Mouse (Mus musculus) liver, embryonic 16.5 days (tissue): ENCODE measurements at regions not wholly inside any gene's neighbourhood (a gene's known extent, or its start where the extent isn't known, plus 50 kb on each side); places are given as distances from the start of the nearest gene placed in this dataset.

Source experiments
- ATAC-seq: fragments of 200-750 bp; cut with Nextera tagmentation; 2 replicates; pipeline ENCODE4 v1.8.0; 2017; ENCODE audit warnings: low read depth, mild to moderate bottlenecking, moderate number of reproducible peaks, moderate library complexity
- H3K27ac ChIP-seq: fragments of 300-500 bp; sonication (generic); 2 replicates; pipeline ENCODE4 v1.5.1; 2014; ENCODE audit warnings: mild to moderate bottlenecking, low read length
- H3K27me3 ChIP-seq: fragments of 300-500 bp; sonication (generic); 2 replicates; pipeline ENCODE4 v1.6.1; 2014; ENCODE audit warnings: low read depth, low read length, mixed read lengths; ENCODE audit not compliant: control insufficient read depth, insufficient read depth
- H3K36me3 ChIP-seq: fragments of 300-500 bp; sonication (generic); 2 replicates; pipeline ENCODE4 v1.6.1; 2014; ENCODE audit warnings: mild to moderate bottlenecking; ENCODE audit not compliant: control insufficient read depth, insufficient read depth
- H3K4me1 ChIP-seq: fragments of 300-500 bp; sonication (generic); 2 replicates; pipeline ENCODE4 v1.6.1; 2014; ENCODE audit warnings: low read depth, low read length, mixed read lengths; ENCODE audit not compliant: control insufficient read depth
- H3K4me2 ChIP-seq: fragments of 300-500 bp; sonication (generic); 2 replicates; pipeline ENCODE4 v1.6.1; 2014; ENCODE audit warnings: low read depth, low read length, mixed read lengths
- H3K4me3 ChIP-seq: fragments of 300-500 bp; sonication (generic); 2 replicates; pipeline ENCODE4 v1.5.1; 2014; ENCODE audit warnings: low read depth, mild to moderate bottlenecking, low read length
- H3K9ac ChIP-seq: fragments of 300-500 bp; sonication (generic); 2 replicates; pipeline ENCODE4 v1.6.1; 2014; ENCODE audit warnings: low read depth, low read length
- H3K9me3 ChIP-seq: fragments of 300-500 bp; sonication (generic); replicated peaks from 2 replicates; pipeline ENCODE4 v1.6.1; 2016; ENCODE audit warnings: low read length; ENCODE audit not compliant: control insufficient read depth
- WGBS: fragments of 180-500 bp; shearing (Covaris S2); extraction: QIAGEN DNeasy Blood & Tissue Kit; methylation state at CpG from one replicate; pipeline ENCODE4 v1.1.7; 2014; ENCODE audit not compliant: insufficient replicate concordance; 5-methylcytosine and 5-hydroxymethylcytosine counted together

DNA sequence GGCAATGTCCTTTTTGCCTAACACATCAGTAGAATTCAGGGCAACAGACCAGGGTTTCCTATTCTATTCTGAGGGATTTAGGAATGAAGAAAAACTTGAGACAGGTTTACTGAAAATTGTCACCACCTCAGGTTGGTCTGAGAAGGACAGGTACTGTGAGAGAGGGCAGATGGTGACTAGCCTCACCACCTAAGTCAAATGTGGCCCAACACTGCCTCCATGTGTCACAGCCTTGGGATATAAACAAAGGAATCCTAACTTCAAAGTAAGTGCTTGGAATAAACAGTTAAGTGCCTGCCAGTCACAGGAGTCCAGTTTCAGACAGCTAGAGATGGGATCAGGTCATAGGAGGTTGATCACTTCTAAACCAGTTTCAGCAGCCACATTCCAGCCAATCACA is 281.3 kb upstream of the Irx4 start:
- Histone ChIP-seq H3K27me3 (no peaks in the 10 kb centered on the region), H3K4me2 (no peak overlapping the region), H3K27ac (no peak overlapping the region), H3K4me1 (no peaks in the 10 kb centered on the region), H3K9me3 (no peaks in the 10 kb centered on the region), H3K36me3 (no peaks in the 10 kb centered on the region), H3K9ac (no peak overlapping the region), H3K4me3 (no peak overlapping the region)
- ATAC-seq: no peak

DNA sequence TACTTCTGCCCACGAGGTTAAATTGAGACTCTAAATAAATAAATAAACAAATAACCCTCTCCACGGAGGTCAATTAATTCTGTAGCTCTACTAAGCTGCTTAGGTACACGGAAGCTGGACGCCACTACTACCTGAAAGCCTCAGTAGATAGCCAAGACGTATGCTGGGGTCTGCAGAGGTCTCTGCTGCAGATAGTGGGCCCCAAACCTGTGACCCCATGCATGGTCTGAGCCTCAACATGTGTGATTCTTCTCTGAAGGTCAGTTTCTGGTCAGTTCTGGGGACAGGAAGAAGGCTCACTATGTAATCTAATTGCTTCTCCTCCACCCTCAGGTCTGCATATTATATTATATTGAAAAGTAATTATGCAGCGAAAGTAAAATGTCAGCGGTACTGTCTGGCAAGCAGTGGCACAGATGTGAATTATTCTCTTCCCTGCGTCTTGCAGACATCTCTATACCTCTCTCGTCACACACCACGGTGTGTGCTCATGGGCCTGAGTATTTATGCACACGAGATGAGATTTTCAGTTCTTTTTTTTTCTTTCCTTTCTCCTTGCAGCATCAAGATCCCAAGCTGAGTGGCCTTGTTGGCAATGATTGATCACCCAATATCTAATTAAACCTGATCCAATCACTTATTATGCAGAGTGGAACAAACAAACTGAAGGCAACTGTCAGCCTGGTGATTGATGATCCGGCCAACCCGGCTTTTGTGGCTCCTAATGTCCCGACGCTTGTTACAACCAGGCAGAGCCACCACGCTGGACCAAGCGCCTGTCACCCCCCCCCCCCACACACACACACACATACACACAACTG is 267.5 kb upstream of the Irx4 start:
- H3K4me3 ChIP-seq: no peak overlapping the region
- no peak overlapping the region for H3K4me2 ChIP-seq
- no peak for ATAC-seq
- no peaks in the 10 kb centered on the region for H3K36me3 ChIP-seq
- no peak overlapping the region for H3K9ac ChIP-seq
- no peaks in the 10 kb centered on the region for H3K27me3 ChIP-seq
- WGBS: 67% methylated on average over 17 of the region's 17 CpGs
- no peak overlapping the region for H3K27ac ChIP-seq
- H3K4me1 ChIP-seq: no peaks in the 10 kb centered on the region
- H3K9me3 ChIP-seq: no peaks in the 10 kb centered on the region

DNA sequence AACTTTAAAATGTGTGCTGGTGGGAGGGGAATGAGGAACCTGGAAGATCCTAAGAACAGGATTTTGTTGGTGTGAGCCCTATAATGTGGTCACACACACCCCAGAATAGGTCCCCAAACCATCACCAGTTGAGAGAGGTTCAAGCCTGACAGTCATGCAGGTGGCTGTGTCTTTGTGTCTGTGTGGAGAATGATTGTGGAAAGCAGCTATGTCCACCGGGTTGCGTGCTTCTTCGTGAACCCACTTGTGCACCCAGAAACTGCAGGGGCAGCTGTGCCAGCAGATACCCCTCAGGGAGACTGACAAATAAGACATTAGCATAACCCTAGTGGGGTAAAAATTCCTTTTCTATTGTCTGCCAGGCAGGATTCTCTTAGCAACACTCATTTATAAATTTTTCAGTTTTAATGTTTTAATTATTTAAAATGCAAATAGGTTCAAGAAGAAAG is 266.8 kb upstream of the Irx4 start:
- Histone ChIP-seq H3K36me3 (no peaks in the 10 kb centered on the region), H3K4me2 (no peak overlapping the region), H3K27me3 (no peaks in the 10 kb centered on the region), H3K9me3 (no peaks in the 10 kb centered on the region), H3K4me3 (no peak overlapping the region), H3K9ac (no peak overlapping the region), H3K4me1 (no peaks in the 10 kb centered on the region), H3K27ac (no peak overlapping the region)
- ATAC-seq: no peak
- 66% methylated on average over 3 of the region's 3 CpGs for WGBS

DNA sequence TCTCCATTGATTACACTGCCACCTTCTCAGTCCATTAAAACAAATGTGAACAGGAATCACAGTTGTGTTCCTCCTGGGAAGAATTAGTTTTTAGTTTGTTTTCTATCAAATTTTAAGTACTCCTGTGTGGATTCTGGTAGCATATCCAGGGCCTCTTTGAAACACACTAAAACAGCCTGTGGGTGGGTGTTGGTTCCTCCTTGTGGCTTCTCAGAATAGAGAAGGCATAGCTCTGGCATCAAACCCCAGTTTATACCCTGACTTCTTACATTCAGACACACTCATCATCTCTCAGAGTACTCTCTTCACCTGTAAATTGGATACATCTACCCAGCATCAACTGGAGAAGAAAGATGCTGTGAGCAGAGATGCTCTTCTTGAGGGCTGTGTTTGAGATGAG is 265.7 kb upstream of the Irx4 start:
- Histone ChIP-seq H3K9me3 (no peaks in the 10 kb centered on the region), H3K4me3 (no peak overlapping the region), H3K27ac (no peak overlapping the region), H3K36me3 (no peaks in the 10 kb centered on the region), H3K9ac (no peak overlapping the region), H3K27me3 (no peaks in the 10 kb centered on the region), H3K4me2 (no peak overlapping the region), H3K4me1 (no peaks in the 10 kb centered on the region)
- ATAC-seq: no peak

DNA sequence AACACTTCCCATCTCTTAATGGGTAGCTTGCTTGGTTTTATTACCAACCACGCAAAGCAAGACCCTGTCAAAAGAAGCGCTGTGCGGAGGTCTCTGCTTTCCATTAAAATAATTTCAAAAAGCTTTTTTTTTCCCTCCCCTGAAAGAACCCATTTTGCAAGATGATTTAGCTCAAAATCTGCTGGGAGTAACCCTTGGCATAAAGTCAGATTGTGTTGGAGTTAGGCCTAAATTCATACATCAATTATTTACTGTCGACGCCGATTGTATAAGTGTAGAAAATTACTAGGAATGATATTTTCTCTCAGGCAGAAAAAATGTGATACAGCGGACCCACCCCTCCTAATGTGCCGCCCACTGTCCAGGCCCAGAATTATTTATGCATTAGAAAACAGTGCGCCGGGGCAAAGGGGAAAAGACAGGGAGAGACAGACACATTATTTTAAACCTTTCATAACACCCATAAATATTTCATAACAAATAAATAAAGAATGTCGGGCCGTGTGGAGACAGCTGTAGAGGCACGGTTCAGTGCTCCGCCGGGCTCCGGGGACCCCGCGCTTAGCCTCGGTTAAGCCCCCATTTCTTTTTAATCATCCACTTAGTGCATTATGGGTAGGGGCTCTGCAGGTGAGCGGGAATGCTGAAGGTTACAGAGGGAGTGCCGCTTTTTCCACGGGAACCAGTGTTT is 251.3 kb upstream of the Irx4 start:
- no peak overlapping the region for H3K9ac ChIP-seq
- no peak overlapping the region for H3K4me2 ChIP-seq
- H3K36me3 ChIP-seq: no peaks in the 10 kb centered on the region
- no peak overlapping the region for H3K27ac ChIP-seq
- ATAC-seq: no peak
- WGBS: 70% methylated on average over 22 of the region's 22 CpGs
- no peak overlapping the region for H3K4me3 ChIP-seq
- H3K27me3 ChIP-seq: no peaks in the 10 kb centered on the region
- no peaks in the 10 kb centered on the region for H3K9me3 ChIP-seq
- H3K4me1 ChIP-seq: no peaks in the 10 kb centered on the region

DNA sequence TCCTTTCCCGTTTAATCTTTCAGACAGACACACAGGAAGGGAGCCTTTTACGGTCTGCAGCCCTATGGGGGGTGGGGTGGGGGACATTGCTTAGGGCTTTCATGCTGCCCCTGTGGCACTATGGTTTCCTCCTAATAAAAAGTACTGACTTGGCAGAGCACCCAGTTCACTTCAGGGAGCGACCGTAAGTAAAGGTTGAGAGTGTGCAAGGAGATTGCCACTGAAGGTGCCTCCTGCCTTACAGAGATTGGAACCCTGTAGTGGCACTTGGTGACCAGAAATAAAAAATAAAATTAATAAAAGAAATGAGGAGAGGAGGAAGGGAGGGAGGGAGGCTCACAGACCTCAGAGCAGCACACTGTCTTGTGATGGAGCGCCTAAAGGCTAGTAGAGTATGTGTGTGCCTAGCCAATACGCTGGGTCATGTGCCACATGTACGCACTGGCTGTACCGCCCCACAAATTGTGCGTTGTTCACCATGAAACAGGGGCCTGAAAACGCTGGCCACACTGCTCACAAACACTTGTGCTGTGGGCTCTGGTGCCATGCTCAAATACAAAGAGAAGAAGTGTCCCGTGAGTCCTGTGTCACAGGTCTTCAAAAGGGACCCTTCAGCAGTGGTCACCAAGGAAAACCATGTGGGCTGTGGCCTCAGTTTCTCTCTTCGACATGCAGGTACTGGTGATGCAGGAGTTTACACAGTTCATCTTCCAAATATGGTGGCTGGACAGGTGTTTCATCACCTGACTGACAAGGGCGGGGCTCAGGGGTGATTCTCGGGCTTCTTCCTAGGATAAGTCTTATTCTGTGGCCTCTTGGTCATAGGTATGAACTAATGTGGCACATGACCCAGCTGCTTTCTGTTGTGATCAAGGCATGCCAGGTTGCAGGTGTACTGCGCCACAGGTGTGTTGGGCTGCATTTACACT is 250.5 kb upstream of the Irx4 start:
- Histone ChIP-seq H3K9me3 (no peaks in the 10 kb centered on the region), H3K4me3 (no peak overlapping the region), H3K27ac (no peak overlapping the region), H3K9ac (no peak overlapping the region), H3K27me3 (no peaks in the 10 kb centered on the region), H3K4me2 (no peak overlapping the region), H3K4me1 (no peaks in the 10 kb centered on the region), H3K36me3 (no peaks in the 10 kb centered on the region)
- WGBS: 61% methylated on average over 15 of the region's 15 CpGs
- no peak for ATAC-seq

DNA sequence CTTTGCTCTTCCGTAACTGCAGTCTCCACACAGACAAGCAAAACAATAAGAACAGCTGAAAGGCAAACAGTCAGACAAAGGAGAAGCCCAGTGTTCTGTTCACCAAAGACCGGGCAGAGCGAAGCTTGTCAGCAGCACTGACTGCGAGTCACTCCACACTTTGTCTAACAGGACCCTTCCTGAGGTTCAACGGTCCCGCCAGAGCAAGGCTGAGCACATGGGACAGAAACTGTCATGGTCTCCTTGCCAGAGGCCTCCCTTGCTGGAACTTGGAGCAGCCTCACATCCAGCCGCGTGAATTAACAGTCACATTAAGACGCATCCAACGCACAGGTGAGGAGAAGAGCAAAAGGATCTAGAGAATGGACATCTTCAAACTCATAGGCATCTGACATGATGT is 241.1 kb upstream of the Irx4 start:
- H3K9ac ChIP-seq: no peak overlapping the region
- H3K4me3 ChIP-seq: no peak overlapping the region
- H3K4me2 ChIP-seq: no peak overlapping the region
- H3K9me3 ChIP-seq: no peaks in the 10 kb centered on the region
- no peaks in the 10 kb centered on the region for H3K4me1 ChIP-seq
- H3K27ac ChIP-seq: no peak overlapping the region
- WGBS: 78% methylated on average over 10 of the region's 10 CpGs
- no peaks in the 10 kb centered on the region for H3K36me3 ChIP-seq
- H3K27me3 ChIP-seq: no peaks in the 10 kb centered on the region
- no peak for ATAC-seq

DNA sequence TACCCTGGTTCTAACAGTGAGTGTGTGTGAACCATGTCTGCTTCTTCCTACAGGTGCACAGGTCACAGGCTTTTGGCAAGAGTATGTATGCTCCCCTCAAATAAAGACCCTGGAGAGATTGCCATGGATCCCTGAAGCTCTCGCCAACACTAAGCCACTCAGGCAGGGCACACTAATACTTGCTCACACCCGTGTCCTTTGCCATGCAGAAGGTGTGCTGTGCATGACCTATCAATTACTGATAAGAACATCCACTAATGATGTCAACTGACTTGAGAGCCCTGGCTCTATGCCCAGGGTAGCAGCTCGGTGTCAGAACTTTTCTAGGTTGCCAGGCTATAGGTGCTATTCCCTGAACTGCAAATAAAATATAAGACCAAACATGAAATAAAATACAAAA is 229.1 kb upstream of the Irx4 start:
- H3K4me2 ChIP-seq: no peak overlapping the region
- H3K36me3 ChIP-seq: no peaks in the 10 kb centered on the region
- no peak overlapping the region for H3K4me3 ChIP-seq
- no peaks in the 10 kb centered on the region for H3K27me3 ChIP-seq
- 46% methylated on average over 3 of the region's 3 CpGs for WGBS
- no peak overlapping the region for H3K9ac ChIP-seq
- ATAC-seq: no peak
- no peak overlapping the region for H3K27ac ChIP-seq
- H3K4me1 ChIP-seq: no peaks in the 10 kb centered on the region
- H3K9me3 ChIP-seq: no peaks in the 10 kb centered on the region

DNA sequence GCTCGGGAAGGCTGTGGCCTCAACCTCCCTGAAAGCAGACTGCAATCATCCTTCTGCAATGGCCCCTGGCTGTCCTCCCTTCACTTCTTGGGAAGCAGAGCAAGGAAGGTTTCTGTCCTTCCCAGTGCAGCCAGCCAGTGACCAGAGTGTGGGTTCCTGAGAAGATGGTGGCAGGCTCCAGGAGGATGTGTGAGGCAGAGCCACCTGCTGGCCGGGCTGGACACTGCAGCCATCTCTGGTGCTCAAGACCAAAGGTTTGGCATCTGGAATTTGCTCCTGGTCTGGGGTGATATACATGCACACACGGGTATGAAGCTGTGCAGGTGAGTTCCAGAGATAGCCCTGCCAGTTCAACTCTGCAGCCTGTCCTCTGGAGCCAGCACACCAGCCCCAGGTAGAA is 227.2 kb upstream of the Irx4 start:
- no peaks in the 10 kb centered on the region for H3K4me1 ChIP-seq
- H3K27ac ChIP-seq: no peak overlapping the region
- WGBS: 16% methylated on average over 3 of the region's 3 CpGs
- H3K9ac ChIP-seq: no peak overlapping the region
- no peak overlapping the region for H3K4me3 ChIP-seq
- no peaks in the 10 kb centered on the region for H3K27me3 ChIP-seq
- H3K9me3 ChIP-seq: no peaks in the 10 kb centered on the region
- no peaks in the 10 kb centered on the region for H3K36me3 ChIP-seq
- ATAC-seq: no peak
- no peak overlapping the region for H3K4me2 ChIP-seq
